Mouse (Mus musculus): Measurements from ENCODE around the gene Zfp354b. TPM values are rescaled to one million over a fixed set of nuclear protein-coding genes. Genes with fewer than 3 reads are reported as not detected.

The Zfp354b gene
- 0.72 and 1.3 TPM in 2 replicates for polyA plus RNA-seq (2012; rRNA removed)
- polyA plus RNA-seq (2014; fragmentation: Nextera tagmentation; extraction: Ambion mirVana) = 1.1 and 1.7 TPM in 2 replicates

- H3K4me2 ChIP-seq (replicated peaks; ENCODE audit: low read depth, low read length, severe bottlenecking) = peak within 1 kb of the TSS; percentile 98
- H3K27ac ChIP-seq (replicated peaks; ENCODE audit: low read depth, low read length) = no peak within 1 kb of the TSS
- no peak for TF ChIP-seq POLR2A (IDR thresholded peaks at IDR 0.05; ENCODE audit: borderline replicate concordance, extremely low read depth, insufficient read depth, insufficient read length)
- no peaks in the 10 kb centered on the region for H3K4me1 ChIP-seq (ENCODE audit: control insufficient read depth, insufficient read depth, low read length)
- ATAC-seq (ENCODE audit: low FRiP score, low read depth) (peak; percentile 93), DNase-seq (ENCODE audit: low spot score) (peak; percentile 95)
- under 1% methylated on average over 18 of the region's 18 CpGs for WGBS
- peak within 1 kb of the TSS; percentile 60 for H3K9ac ChIP-seq (ENCODE audit: low read depth, low read length, severe bottlenecking)
- H3K9me3 ChIP-seq (ENCODE audit: control insufficient read depth, low read length) = no peaks in the 10 kb centered on the region
- peak within 1 kb of the TSS; percentile 53 for H3K4me3 ChIP-seq (replicated peaks; ENCODE audit: low read length)
- peaks cover 4% of the 10 kb centered on the region; the same call in 1 of the 2 replicates for H3K27me3 ChIP-seq (ENCODE audit: control insufficient read depth, insufficient read depth, low read length)
- H3K36me3 ChIP-seq (ENCODE audit: control insufficient read depth, insufficient read depth, low read length) = no peaks in the 10 kb centered on the region
These were observed at the start of gene Zfp354b for GRCm38 (mm10) chr11:50931451-50931866. TSS of gene Zfp354b (minus strand) at chr11:50931633.

GRCm38 (mm10) chr11:50977216-50977615 is 45.8 kb upstream of the Zfp354b start:
- Histone ChIP-seq H3K27me3 (ENCODE audit: control insufficient read depth, insufficient read depth, low read length) (no peaks in the 10 kb centered on the region), H3K36me3 (ENCODE audit: control insufficient read depth, insufficient read depth, low read length) (no peaks in the 10 kb centered on the region)
- no peak for ATAC-seq (ENCODE audit: low FRiP score, low read depth)

DNA sequence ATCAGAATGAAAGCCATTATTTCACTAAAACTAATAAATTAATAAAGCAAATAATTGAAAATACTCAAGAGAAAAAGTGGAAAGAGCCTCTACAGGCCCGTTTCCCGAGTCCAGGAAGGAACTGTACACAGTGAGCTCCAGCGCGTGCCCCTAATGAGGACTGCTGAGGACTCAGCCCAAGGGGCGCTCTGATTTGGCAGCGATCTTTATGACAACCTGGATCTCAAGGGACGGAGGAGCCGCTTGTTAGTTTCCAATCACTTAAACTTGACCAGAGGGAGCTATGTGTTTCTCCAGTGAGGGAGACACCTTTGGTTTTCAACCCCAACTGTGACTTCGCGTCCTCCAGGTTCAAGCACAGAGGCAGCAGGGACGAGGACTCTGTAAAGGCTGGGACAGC is 34.8 kb upstream of the Zfp354b start, which contains the start of gene Olfr1378:
Gene Olfr1378 (plus strand): TSS at position 301 of the 400 bp plus-strand sequence.
- no peak for DNase-seq (ENCODE audit: low spot score)
- H3K9me3 ChIP-seq (ENCODE audit: control insufficient read depth, low read length) = no peaks in the 10 kb centered on the region
- no peak within 1 kb of the TSS for H3K4me3 ChIP-seq (replicated peaks; ENCODE audit: low read length)
- no peak within 1 kb of the TSS for H3K27ac ChIP-seq (replicated peaks; ENCODE audit: low read depth, low read length)
- no peaks in the 10 kb centered on the region for H3K4me1 ChIP-seq (ENCODE audit: control insufficient read depth, insufficient read depth, low read length)
- no peak within 1 kb of the TSS for H3K4me2 ChIP-seq (replicated peaks; ENCODE audit: low read depth, low read length, severe bottlenecking)
- H3K9ac ChIP-seq (ENCODE audit: low read depth, low read length, severe bottlenecking) = no peak within 1 kb of the TSS
- ATAC-seq (ENCODE audit: low FRiP score, low read depth) = no peak
- WGBS = 75% methylated on average over 11 of the region's 11 CpGs
- no peaks in the 10 kb centered on the region for H3K27me3 ChIP-seq (ENCODE audit: control insufficient read depth, insufficient read depth, low read length)
- no peaks in the 10 kb centered on the region for H3K36me3 ChIP-seq (ENCODE audit: control insufficient read depth, insufficient read depth, low read length)
- no peak for TF ChIP-seq POLR2A (IDR thresholded peaks at IDR 0.05; ENCODE audit: borderline replicate concordance, extremely low read depth, insufficient read depth, insufficient read length)

More at GRCm38 (mm10) chr11:50977216-50977615, 45.8 kb upstream of the Zfp354b start:
- Histone ChIP-seq H3K4me2 (replicated peaks; ENCODE audit: low read depth, low read length, severe bottlenecking) (no peak overlapping the region), H3K9ac (ENCODE audit: low read depth, low read length, severe bottlenecking) (no peak overlapping the region), H3K27ac (replicated peaks; ENCODE audit: low read depth, low read length) (no peak overlapping the region), H3K9me3 (ENCODE audit: control insufficient read depth, low read length) (no peaks in the 10 kb centered on the region), H3K4me3 (replicated peaks; ENCODE audit: low read length) (no peak overlapping the region), H3K4me1 (ENCODE audit: control insufficient read depth, insufficient read depth, low read length) (no peaks in the 10 kb centered on the region)
- 70% methylated on average over 4 of the region's 4 CpGs for WGBS
- DNase-seq (ENCODE audit: low spot score) = no peak
- no peak for TF ChIP-seq POLR2A (IDR thresholded peaks at IDR 0.05; ENCODE audit: borderline replicate concordance, extremely low read depth, insufficient read depth, insufficient read length)

DNA sequence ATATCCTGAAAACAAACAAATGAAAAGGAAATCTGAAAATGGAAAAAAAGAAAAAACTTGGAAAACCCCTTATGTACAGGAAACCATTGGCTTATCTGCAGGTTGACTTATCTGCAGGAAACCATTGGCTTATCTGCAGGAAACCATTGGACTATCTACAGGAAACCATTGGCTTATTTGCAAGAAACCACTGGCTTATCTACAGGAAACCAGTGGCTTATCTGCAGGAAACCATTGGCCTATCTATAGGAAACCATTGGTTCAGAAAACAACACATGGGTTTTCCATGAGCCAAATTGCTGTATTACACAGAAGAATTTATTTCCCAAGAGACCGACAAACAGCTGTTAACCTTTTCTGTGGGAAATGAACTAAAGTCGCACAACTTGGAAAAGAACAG is 33.5 kb upstream of the Zfp354b start:
- TF ChIP-seq POLR2A (IDR thresholded peaks at IDR 0.05; ENCODE audit: borderline replicate concordance, extremely low read depth, insufficient read depth, insufficient read length) = no peak
- 80% methylated on average over 2 of the region's 2 CpGs for WGBS
- no peak overlapping the region for H3K9ac ChIP-seq (ENCODE audit: low read depth, low read length, severe bottlenecking)
- no peaks in the 10 kb centered on the region for H3K9me3 ChIP-seq (ENCODE audit: control insufficient read depth, low read length)
- no peak overlapping the region for H3K4me2 ChIP-seq (replicated peaks; ENCODE audit: low read depth, low read length, severe bottlenecking)
- ATAC-seq (ENCODE audit: low FRiP score, low read depth) = no peak
- DNase-seq (ENCODE audit: low spot score) = peak; percentile 3
- H3K4me3 ChIP-seq (replicated peaks; ENCODE audit: low read length) = no peak overlapping the region
- no peaks in the 10 kb centered on the region for H3K36me3 ChIP-seq (ENCODE audit: control insufficient read depth, insufficient read depth, low read length)
- H3K27ac ChIP-seq (replicated peaks; ENCODE audit: low read depth, low read length) = no peak overlapping the region
- no peaks in the 10 kb centered on the region for H3K27me3 ChIP-seq (ENCODE audit: control insufficient read depth, insufficient read depth, low read length)
- H3K4me1 ChIP-seq (ENCODE audit: control insufficient read depth, insufficient read depth, low read length) = no peaks in the 10 kb centered on the region

- Histone ChIP-seq H3K4me3 (replicated peaks; ENCODE audit: low read length) (no peak within 1 kb of the TSS), H3K36me3 (ENCODE audit: control insufficient read depth, insufficient read depth, low read length) (no peaks in the 10 kb centered on the region), H3K27me3 (ENCODE audit: control insufficient read depth, insufficient read depth, low read length) (no peaks in the 10 kb centered on the region), H3K27ac (replicated peaks; ENCODE audit: low read depth, low read length) (no peak within 1 kb of the TSS), H3K4me2 (replicated peaks; ENCODE audit: low read depth, low read length, severe bottlenecking) (no peak within 1 kb of the TSS), H3K4me1 (ENCODE audit: control insufficient read depth, insufficient read depth, low read length) (no peaks in the 10 kb centered on the region), H3K9ac (ENCODE audit: low read depth, low read length, severe bottlenecking) (no peak within 1 kb of the TSS), H3K9me3 (ENCODE audit: control insufficient read depth, low read length) (no peaks in the 10 kb centered on the region)
- DNase-seq (ENCODE audit: low spot score) (no peak), ATAC-seq (ENCODE audit: low FRiP score, low read depth) (no peak)
- no peak for TF ChIP-seq POLR2A (IDR thresholded peaks at IDR 0.05; ENCODE audit: borderline replicate concordance, extremely low read depth, insufficient read depth, insufficient read length)
- WGBS = 59% methylated on average over 5 of the region's 6 CpGs
These were observed 22.2 kb upstream of the Zfp354b start, which contains the start of gene Prop1 for GRCm38 (mm10) chr11:50953665-50954064. TSS of gene Prop1 (minus strand) at chr11:50953765.

Measured in limb, embryonic 14.5 days (tissue).